Mouse (Mus musculus): ENCODE results near the gene F2. TPM values are rescaled to one million over a fixed set of nuclear protein-coding genes. Genes with fewer than 3 reads are reported as not detected.
"Not testable (repeated sequence)": the region's sequence is repeated elsewhere in the genome, so short reads cannot be mapped to it uniquely, and the experiment has no call there.

The F2 gene
- polyA plus RNA-seq, 1 experiment from 2014 or later: 1.1 TPM

- H3K27ac ChIP-seq: no peak overlapping the region
- no peaks in the 10 kb centered on the region for H3K9me3 ChIP-seq
- ATAC-seq (ENCODE audit: low FRiP score, low read depth): no peak
- no peaks in the 10 kb centered on the region for H3K27me3 ChIP-seq
- no peak overlapping the region for H3K4me2 ChIP-seq (replicated peaks)
- H3K36me3 ChIP-seq: peaks cover 16% of the 10 kb centered on the region
- H3K9ac ChIP-seq: no peak overlapping the region
- H3K4me3 ChIP-seq: no peak overlapping the region
- H3K4me1 ChIP-seq: no peaks in the 10 kb centered on the region
- 73% methylated on average over 5 of the region's 5 CpGs for WGBS
Measured at GRCm38 (mm10) chr2:91627486-91627885, 8.7 kb downstream of the F2 start.

DNA sequence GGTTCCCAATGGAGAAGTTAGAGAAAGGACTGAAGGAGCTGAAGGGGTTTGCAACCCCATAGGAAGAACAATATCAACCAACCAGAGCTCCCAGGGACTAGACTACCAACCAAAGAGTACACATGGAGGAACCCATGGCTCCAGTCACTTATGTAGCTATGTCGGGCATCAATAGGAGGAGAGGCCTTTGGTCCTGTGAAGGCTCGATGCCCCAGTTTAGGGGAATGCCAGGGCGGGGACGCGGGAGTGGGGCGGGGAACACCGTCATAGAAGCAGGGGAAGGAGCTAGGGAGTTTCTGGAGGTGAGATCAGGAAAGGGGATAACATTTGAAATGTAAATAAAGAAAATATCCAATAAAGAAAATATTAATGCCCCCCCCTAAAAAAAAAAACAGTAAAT lies 12.8 kb downstream of the F2 start:
- H3K4me1 ChIP-seq; H3K4me2 ChIP-seq (replicated peaks); H3K27me3 ChIP-seq; H3K27ac ChIP-seq; ATAC-seq (ENCODE audit: low FRiP score, low read depth); H3K9ac ChIP-seq; H3K9me3 ChIP-seq; H3K4me3 ChIP-seq: not testable (repeated sequence)
- H3K36me3 ChIP-seq: peaks cover 55% of the 10 kb centered on the region
- 95% methylated on average over 7 of the region's 7 CpGs for WGBS

DNA sequence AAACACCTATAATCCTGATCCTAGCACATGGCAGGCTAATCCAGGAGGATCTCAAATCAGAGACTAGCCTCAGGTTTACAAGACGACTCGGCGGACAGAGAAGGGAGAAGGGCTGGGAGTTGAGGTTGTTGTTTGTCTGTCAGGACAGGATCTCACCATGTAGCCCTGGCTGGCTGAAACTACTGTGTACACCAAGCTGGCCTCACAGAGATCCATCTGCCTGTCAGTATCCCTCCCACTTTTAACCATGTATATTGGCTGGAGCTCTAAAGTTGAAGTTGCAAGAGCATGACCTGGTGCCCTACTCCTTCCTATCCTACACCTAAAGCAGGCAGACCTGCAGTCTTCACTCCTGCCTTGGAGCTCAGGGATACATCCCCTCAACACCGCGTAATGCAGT lies 13.9 kb downstream of the F2 start:
- Histone ChIP-seq H3K4me1 (no peaks in the 10 kb centered on the region), H3K27ac (no peak overlapping the region), H3K9me3 (no peaks in the 10 kb centered on the region), H3K27me3 (no peaks in the 10 kb centered on the region), H3K9ac (no peak overlapping the region), H3K4me2 (replicated peaks) (no peak overlapping the region), H3K36me3 (peaks cover 65% of the 10 kb centered on the region), H3K4me3 (no peak overlapping the region)
- WGBS: 96% methylated on average over 5 of the region's 5 CpGs
- no peak for ATAC-seq (ENCODE audit: low FRiP score, low read depth)

GRCm38 (mm10) chr2:91609370-91609769 lies 26.8 kb downstream of the F2 start:
- not testable (repeated sequence) for H3K9me3 ChIP-seq; H3K27ac ChIP-seq; H3K4me1 ChIP-seq; H3K27me3 ChIP-seq; H3K4me2 ChIP-seq (replicated peaks); H3K9ac ChIP-seq; H3K4me3 ChIP-seq; ATAC-seq (ENCODE audit: low FRiP score, low read depth)
- peaks cover 74% of the 10 kb centered on the region for H3K36me3 ChIP-seq

GRCm38 (mm10) chr2:91602389-91602788 lies 33.8 kb downstream of the F2 start:
- Histone ChIP-seq H3K9me3 (no peaks in the 10 kb centered on the region), H3K4me3 (no peak overlapping the region), H3K27me3 (no peaks in the 10 kb centered on the region), H3K4me1 (no peaks in the 10 kb centered on the region), H3K27ac (no peak overlapping the region), H3K9ac (no peak overlapping the region), H3K4me2 (replicated peaks) (no peak overlapping the region), H3K36me3 (peaks cover 85% of the 10 kb centered on the region)
- 86% methylated on average over 4 of the region's 4 CpGs for WGBS
- ATAC-seq (ENCODE audit: low FRiP score, low read depth): no peak

- no peak overlapping the region for H3K4me3 ChIP-seq
- H3K9me3 ChIP-seq: no peaks in the 10 kb centered on the region
- H3K4me2 ChIP-seq (replicated peaks): no peak overlapping the region
- no peak overlapping the region for H3K27ac ChIP-seq
- H3K36me3 ChIP-seq: peaks cover 88% of the 10 kb centered on the region
- no peaks in the 10 kb centered on the region for H3K4me1 ChIP-seq
- ATAC-seq (ENCODE audit: low FRiP score, low read depth): no peak
- H3K27me3 ChIP-seq: no peaks in the 10 kb centered on the region
- H3K9ac ChIP-seq: no peak overlapping the region
- 94% methylated on average over 4 of the region's 4 CpGs for WGBS
Measured at GRCm38 (mm10) chr2:91600475-91600874, 35.7 kb downstream of the F2 start.

GRCm38 (mm10) chr2:91586242-91586641 lies 50.0 kb downstream of the F2 start:
- H3K4me1 ChIP-seq: no peaks in the 10 kb centered on the region
- H3K27me3 ChIP-seq: no peaks in the 10 kb centered on the region
- H3K9ac ChIP-seq: no peak overlapping the region
- no peak overlapping the region for H3K27ac ChIP-seq
- H3K9me3 ChIP-seq: no peaks in the 10 kb centered on the region
- no peak for ATAC-seq (ENCODE audit: low FRiP score, low read depth)
- H3K4me2 ChIP-seq (replicated peaks): no peak overlapping the region
- H3K36me3 ChIP-seq: peaks cover 67% of the 10 kb centered on the region
- no peak overlapping the region for H3K4me3 ChIP-seq
- 94% methylated on average over 1 of the region's 1 CpGs for WGBS

- Histone ChIP-seq H3K9ac (no peak overlapping the region), H3K9me3 (no peaks in the 10 kb centered on the region), H3K4me1 (no peaks in the 10 kb centered on the region), H3K4me3 (no peak overlapping the region), H3K36me3 (peaks cover 70% of the 10 kb centered on the region), H3K27ac (no peak overlapping the region), H3K4me2 (replicated peaks) (no peak overlapping the region), H3K27me3 (no peaks in the 10 kb centered on the region)
- 89% methylated on average over 1 of the region's 1 CpGs for WGBS
- no peak for ATAC-seq (ENCODE audit: low FRiP score, low read depth)
Measured at GRCm38 (mm10) chr2:91580894-91581293, 55.3 kb downstream of the F2 start.

Other genes with a start within 250 kb of the F2 start
- 77.2 and 79.4 TPM in 2 replicates for gene 1110051M20Rik, start 191.7 kb downstream of the F2 start, polyA plus RNA-seq (2015; fragmentation: Nextera tagmentation; extraction: Ambion mirVana)
- gene Lrp4, start 178.9 kb downstream of the F2 start, polyA plus RNA-seq (2015; fragmentation: Nextera tagmentation; extraction: Ambion mirVana): 8.2 and 9.0 TPM in 2 replicates
- 106 TPM in 2 replicates for gene Ckap5, start 109.7 kb downstream of the F2 start, polyA plus RNA-seq (2015; fragmentation: Nextera tagmentation; extraction: Ambion mirVana)
- 15.6 and 16.1 TPM in 2 replicates for gene Zfp408, start 13.4 kb upstream of the F2 start, polyA plus RNA-seq (2015; fragmentation: Nextera tagmentation; extraction: Ambion mirVana)
- 104 and 111 TPM in 2 replicates for gene Arhgap1, start 13.4 kb upstream of the F2 start, polyA plus RNA-seq (2015; fragmentation: Nextera tagmentation; extraction: Ambion mirVana)
- gene Atg13, start 74.2 kb upstream of the F2 start, polyA plus RNA-seq (2015; fragmentation: Nextera tagmentation; extraction: Ambion mirVana): 27.2 and 29.0 TPM in 2 replicates
- 22.6 and 24.5 TPM in 2 replicates for gene Harbi1, start 74.4 kb upstream of the F2 start, polyA plus RNA-seq (2015; fragmentation: Nextera tagmentation; extraction: Ambion mirVana)
- gene Ambra1, start 93.7 kb upstream of the F2 start, polyA plus RNA-seq (2015; fragmentation: Nextera tagmentation; extraction: Ambion mirVana): 18.9 and 20.9 TPM in 2 replicates